Mouse (Mus musculus): ENCODE results near the gene Camkv. TPM values are rescaled to one million over a fixed set of nuclear protein-coding genes. Genes with fewer than 3 reads are reported as not detected.

Gene Camkv
- polyA plus RNA-seq (2014; fragmentation: Nextera tagmentation; extraction: Ambion mirVana), result 1.7 and 1.9 TPM in 2 replicates

DNA sequence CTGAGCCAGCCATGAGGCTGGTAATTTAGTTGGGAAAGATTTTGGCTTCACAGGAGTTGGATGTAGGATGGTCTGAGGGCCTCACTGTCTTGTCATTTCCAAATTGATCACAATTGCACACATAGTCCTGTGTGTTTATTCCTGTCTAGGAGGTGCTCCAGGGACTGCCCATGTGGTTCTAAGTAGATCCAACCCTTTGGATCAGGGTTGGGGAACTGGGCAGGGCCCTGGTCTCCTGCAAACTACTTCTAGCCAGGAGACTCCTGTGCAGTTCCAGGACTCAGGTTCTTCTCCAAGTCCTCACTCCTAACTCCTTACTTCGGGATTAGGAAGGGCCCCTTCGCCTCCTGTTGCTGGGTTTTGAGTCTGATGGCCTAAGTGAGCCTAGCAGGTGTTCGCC, at the start of gene Camkv:
Gene Camkv (plus strand): TSS at position 301 of the 400 bp plus-strand sequence.
- no peak for ATAC-seq (replicated peaks; ENCODE audit: low FRiP score, low TSS enrichment, low read depth)
- Histone ChIP-seq H3K27me3 (replicated peaks; ENCODE audit: control insufficient read depth, insufficient read depth, low read length) (peaks cover 17% of the 10 kb centered on the region), H3K9ac (ENCODE audit: low read length) (peak within 1 kb of the TSS; percentile 39), H3K4me1 (replicated peaks; ENCODE audit: control insufficient read depth, insufficient read depth, low read length) (peaks cover 17% of the 10 kb centered on the region), H3K9me3 (ENCODE audit: control insufficient read depth, low read length) (no peaks in the 10 kb centered on the region), H3K36me3 (ENCODE audit: control insufficient read depth, insufficient read depth, low read length) (no peaks in the 10 kb centered on the region), H3K4me3 (ENCODE audit: low read depth, low read length) (peak within 1 kb of the TSS; percentile 44), H3K4me2 (ENCODE audit: low read length) (peak within 1 kb of the TSS; percentile 86), H3K27ac (ENCODE audit: low read depth) (no peak within 1 kb of the TSS)
- DNase-seq (ENCODE audit: low spot score), result no peak
- WGBS, result 17% methylated on average over 3 of the region's 3 CpGs

DNA sequence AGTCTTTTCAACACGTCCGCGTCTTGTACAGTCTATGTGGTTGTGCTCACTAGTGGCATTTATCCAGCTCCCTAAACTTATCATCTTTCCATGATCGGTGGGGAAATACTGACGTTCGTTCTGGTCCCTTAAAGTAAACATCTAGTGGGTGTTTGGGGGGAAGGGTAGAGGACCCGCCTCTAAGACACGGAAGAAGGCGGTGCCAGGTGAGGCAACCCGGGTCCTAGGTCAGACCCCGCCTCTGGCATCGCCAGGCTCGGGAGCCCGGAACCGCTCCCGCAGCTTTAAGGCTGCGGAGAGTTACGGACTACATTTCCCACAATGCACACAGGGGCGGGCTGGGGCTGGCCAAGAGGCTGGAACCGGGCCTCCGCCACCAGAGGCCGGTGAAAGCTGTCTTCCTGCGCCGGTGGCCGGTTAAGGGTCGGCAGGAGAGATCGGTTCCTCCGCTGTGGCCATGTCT, 47.6 kb upstream of the Camkv start, which contains the start of gene Mon1a:
Gene Mon1a (plus strand): TSS at position 348 of the 463 bp plus-strand sequence.
- H3K4me3 ChIP-seq (ENCODE audit: low read depth, low read length), result peak within 1 kb of the TSS; percentile 73
- peak within 1 kb of the TSS; percentile 74 for H3K4me2 ChIP-seq (ENCODE audit: low read length)
- 0 out of 2 replicates have a peak, but pooled peaks cover 8% of the 10 kb centered on the region for H3K4me1 ChIP-seq (replicated peaks; ENCODE audit: control insufficient read depth, insufficient read depth, low read length)
- H3K36me3 ChIP-seq (ENCODE audit: control insufficient read depth, insufficient read depth, low read length), result no peaks in the 10 kb centered on the region
- under 1% methylated on average over 28 of the region's 28 CpGs for WGBS
- no peaks in the 10 kb centered on the region for H3K9me3 ChIP-seq (ENCODE audit: control insufficient read depth, low read length)
- peak within 1 kb of the TSS; percentile 43 for H3K27ac ChIP-seq (ENCODE audit: low read depth)
- H3K27me3 ChIP-seq (replicated peaks; ENCODE audit: control insufficient read depth, insufficient read depth, low read length), result no peaks in the 10 kb centered on the region
- H3K9ac ChIP-seq (ENCODE audit: low read length), result peak within 1 kb of the TSS; percentile 62
- ATAC-seq (replicated peaks; ENCODE audit: low FRiP score, low TSS enrichment, low read depth) (peak; percentile 95), DNase-seq (ENCODE audit: low spot score) (peak; percentile 87)

GRCm38 (mm10) chr9:107888267-107888850, 47.1 kb upstream of the Camkv start:
- ATAC-seq (replicated peaks; ENCODE audit: low FRiP score, low TSS enrichment, low read depth) (peak; percentile 79), DNase-seq (ENCODE audit: low spot score) (peak; percentile 73)
- peak overlapping the region; percentile 73 for H3K4me3 ChIP-seq (ENCODE audit: low read depth, low read length)
- H3K36me3 ChIP-seq (ENCODE audit: control insufficient read depth, insufficient read depth, low read length), result no peaks in the 10 kb centered on the region
- H3K9ac ChIP-seq (ENCODE audit: low read length), result peak overlapping the region; percentile 62
- H3K4me1 ChIP-seq (replicated peaks; ENCODE audit: control insufficient read depth, insufficient read depth, low read length), result 0 out of 2 replicates have a peak, but pooled peaks cover 8% of the 10 kb centered on the region
- no peaks in the 10 kb centered on the region for H3K27me3 ChIP-seq (replicated peaks; ENCODE audit: control insufficient read depth, insufficient read depth, low read length)
- peak overlapping the region; percentile 43 for H3K27ac ChIP-seq (ENCODE audit: low read depth)
- H3K9me3 ChIP-seq (ENCODE audit: control insufficient read depth, low read length), result no peaks in the 10 kb centered on the region
- 2% methylated on average over 18 of the region's 18 CpGs for WGBS
- peak overlapping the region; percentile 74 for H3K4me2 ChIP-seq (ENCODE audit: low read length)

- Histone ChIP-seq H3K36me3 (ENCODE audit: control insufficient read depth, insufficient read depth, low read length) (no peaks in the 10 kb centered on the region), H3K4me1 (replicated peaks; ENCODE audit: control insufficient read depth, insufficient read depth, low read length) (0 out of 2 replicates have a peak, but pooled peaks cover 8% of the 10 kb centered on the region), H3K9ac (ENCODE audit: low read length) (no peak overlapping the region), H3K4me3 (ENCODE audit: low read depth, low read length) (no peak overlapping the region), H3K27ac (ENCODE audit: low read depth) (peak overlapping the region; percentile 20; the same call in 1 of the 2 replicates), H3K27me3 (replicated peaks; ENCODE audit: control insufficient read depth, insufficient read depth, low read length) (no peaks in the 10 kb centered on the region), H3K4me2 (ENCODE audit: low read length) (0 out of 2 replicates have a peak overlapping the region, but pooled peaks have one; percentile 8), H3K9me3 (ENCODE audit: control insufficient read depth, low read length) (no peaks in the 10 kb centered on the region)
- ATAC-seq (replicated peaks; ENCODE audit: low FRiP score, low TSS enrichment, low read depth), result peak; percentile 45; the same call in 1 of the 2 replicates
- no peak for DNase-seq (ENCODE audit: low spot score)
- WGBS, result 65% methylated on average over 6 of the region's 6 CpGs
Measured at GRCm38 (mm10) chr9:107890260-107890659, 45.2 kb upstream of the Camkv start.

DNA sequence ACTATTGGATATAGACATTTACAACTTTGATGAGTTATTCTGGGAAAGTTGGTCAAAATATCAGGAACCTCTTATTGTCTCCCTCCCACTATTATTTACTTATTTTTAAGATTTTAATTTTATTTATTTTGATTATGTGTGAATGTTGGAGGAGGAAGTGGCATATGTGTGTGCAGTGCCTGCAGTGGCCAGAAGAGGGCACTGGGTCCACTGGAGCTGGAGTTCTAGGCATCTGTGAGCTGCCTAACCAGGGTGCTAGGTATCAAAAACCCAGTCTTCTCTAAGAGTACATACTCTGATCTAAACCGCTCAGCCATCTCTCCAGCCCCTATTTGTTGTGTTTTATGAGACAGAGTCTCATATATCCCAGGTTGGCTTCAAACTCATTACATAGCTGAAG, 44.5 kb upstream of the Camkv start:
- DNase-seq (ENCODE audit: low spot score) (no peak), ATAC-seq (replicated peaks; ENCODE audit: low FRiP score, low TSS enrichment, low read depth) (no peak)
- Histone ChIP-seq H3K4me2 (ENCODE audit: low read length) (no peak overlapping the region), H3K4me3 (ENCODE audit: low read depth, low read length) (no peak overlapping the region), H3K27me3 (replicated peaks; ENCODE audit: control insufficient read depth, insufficient read depth, low read length) (no peaks in the 10 kb centered on the region), H3K9ac (ENCODE audit: low read length) (no peak overlapping the region), H3K36me3 (ENCODE audit: control insufficient read depth, insufficient read depth, low read length) (no peaks in the 10 kb centered on the region), H3K27ac (ENCODE audit: low read depth) (no peak overlapping the region), H3K9me3 (ENCODE audit: control insufficient read depth, low read length) (no peaks in the 10 kb centered on the region), H3K4me1 (replicated peaks; ENCODE audit: control insufficient read depth, insufficient read depth, low read length) (0 out of 2 replicates have a peak, but pooled peaks cover 8% of the 10 kb centered on the region)
- 100% methylated on average over 1 of the region's 1 CpGs for whole genome bisulfite sequencing

- H3K9me3 ChIP-seq (ENCODE audit: control insufficient read depth, low read length), result no peaks in the 10 kb centered on the region
Measured at GRCm38 (mm10) chr9:107898563-107898962, 36.9 kb upstream of the Camkv start.

GRCm38 (mm10) chr9:107899855-107900254, 35.6 kb upstream of the Camkv start:
- Histone ChIP-seq H3K27me3 (replicated peaks; ENCODE audit: control insufficient read depth, insufficient read depth, low read length) (peaks cover 16% of the 10 kb centered on the region), H3K9me3 (ENCODE audit: control insufficient read depth, low read length) (no peaks in the 10 kb centered on the region), H3K36me3 (ENCODE audit: control insufficient read depth, insufficient read depth, low read length) (peaks cover 17% of the 10 kb centered on the region), H3K4me3 (ENCODE audit: low read depth, low read length) (no peak overlapping the region), H3K4me2 (ENCODE audit: low read length) (no peak overlapping the region), H3K9ac (ENCODE audit: low read length) (no peak overlapping the region), H3K4me1 (replicated peaks; ENCODE audit: control insufficient read depth, insufficient read depth, low read length) (peaks cover under 1% of the 10 kb centered on the region), H3K27ac (ENCODE audit: low read depth) (no peak overlapping the region)
- no peak for ATAC-seq (replicated peaks; ENCODE audit: low FRiP score, low TSS enrichment, low read depth)
- 76% methylated on average over 12 of the region's 12 CpGs for WGBS
- no peak for DNase-seq (ENCODE audit: low spot score)

More at GRCm38 (mm10) chr9:107898563-107898962, 36.9 kb upstream of the Camkv start:
- H3K9ac ChIP-seq (ENCODE audit: low read length), result no peak overlapping the region
- DNase-seq (ENCODE audit: low spot score) (no peak), ATAC-seq (replicated peaks; ENCODE audit: low FRiP score, low TSS enrichment, low read depth) (no peak)
- H3K36me3 ChIP-seq (ENCODE audit: control insufficient read depth, insufficient read depth, low read length), result peaks cover 17% of the 10 kb centered on the region
- WGBS, result 85% methylated on average over 10 of the region's 10 CpGs
- no peaks in the 10 kb centered on the region for H3K4me1 ChIP-seq (replicated peaks; ENCODE audit: control insufficient read depth, insufficient read depth, low read length)
- peaks cover 16% of the 10 kb centered on the region for H3K27me3 ChIP-seq (replicated peaks; ENCODE audit: control insufficient read depth, insufficient read depth, low read length)
- H3K4me2 ChIP-seq (ENCODE audit: low read length), result no peak overlapping the region
- H3K27ac ChIP-seq (ENCODE audit: low read depth), result no peak overlapping the region
- no peak overlapping the region for H3K4me3 ChIP-seq (ENCODE audit: low read depth, low read length)

DNA sequence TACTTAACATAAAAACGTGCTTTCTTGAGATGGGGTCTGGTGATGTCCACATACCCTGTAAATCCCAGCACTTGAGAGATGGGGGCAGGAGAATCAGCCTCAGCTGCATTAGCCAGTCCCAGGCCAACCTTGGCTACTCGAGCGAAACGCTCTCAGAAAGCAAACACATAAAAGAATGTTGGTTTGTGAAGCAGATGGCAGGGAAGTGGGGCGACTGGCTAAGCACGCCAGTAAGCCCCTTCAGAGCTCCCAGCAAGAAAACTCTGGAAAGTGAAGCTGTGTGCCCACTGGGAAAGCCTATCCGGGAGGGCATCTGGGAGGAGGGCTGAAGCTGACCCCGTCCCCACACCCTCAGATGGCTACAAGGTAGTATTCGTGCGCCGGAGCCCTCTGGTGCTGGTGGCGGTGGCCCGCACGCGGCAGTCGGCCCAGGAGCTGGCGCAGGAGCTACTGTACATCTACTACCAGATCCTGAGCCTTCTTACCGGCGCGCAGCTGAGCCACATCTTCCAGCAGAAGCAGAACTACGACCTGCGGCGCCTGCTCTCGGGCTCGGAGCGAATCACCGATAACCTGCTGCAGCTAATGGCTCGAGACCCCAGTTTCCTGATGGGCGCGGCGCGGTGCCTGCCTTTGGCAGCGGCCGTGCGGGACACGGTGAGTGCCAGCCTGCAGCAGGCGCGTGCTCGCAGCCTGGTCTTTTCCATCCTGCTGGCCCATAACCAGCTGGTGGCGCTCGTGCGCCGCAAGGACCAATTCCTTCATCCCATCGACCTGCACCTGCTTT, 34.4 kb upstream of the Camkv start:
- Histone ChIP-seq H3K36me3 (ENCODE audit: control insufficient read depth, insufficient read depth, low read length) (peaks cover 17% of the 10 kb centered on the region), H3K27me3 (replicated peaks; ENCODE audit: control insufficient read depth, insufficient read depth, low read length) (peaks cover 16% of the 10 kb centered on the region), H3K4me2 (ENCODE audit: low read length) (peak overlapping the region; percentile 55), H3K4me3 (ENCODE audit: low read depth, low read length) (peak overlapping the region; percentile 27), H3K27ac (ENCODE audit: low read depth) (no peak overlapping the region), H3K9me3 (ENCODE audit: control insufficient read depth, low read length) (no peaks in the 10 kb centered on the region), H3K4me1 (replicated peaks; ENCODE audit: control insufficient read depth, insufficient read depth, low read length) (peaks cover 6% of the 10 kb centered on the region), H3K9ac (ENCODE audit: low read length) (peak overlapping the region; percentile 22; the same call in 1 of the 2 replicates)
- ATAC-seq (replicated peaks; ENCODE audit: low FRiP score, low TSS enrichment, low read depth) (peak; percentile 77), DNase-seq (ENCODE audit: low spot score) (peak; percentile 91)
- WGBS, result 11% methylated on average over 44 of the region's 44 CpGs
